Mouse (Mus musculus): Measurements from ENCODE around the gene Tnfrsf25. TPM values are rescaled to one million over a fixed set of nuclear protein-coding genes. Genes with fewer than 3 reads are reported as not detected.

Gene Tnfrsf25
- total RNA-seq, 2 experiments from 2014 or later, result 1.9 TPM

GRCm38 (mm10) chr4:152119396-152120292 lies 3.9 kb downstream of the Tnfrsf25 start:
- peak; percentile 42 to 68 for DNase-seq

GRCm38 (mm10) chr4:152120311-152121182 lies 4.8 kb downstream of the Tnfrsf25 start:
- no peak for DNase-seq
- intact Hi-C loops (cut with DNase I), result no loop called here

More at GRCm38 (mm10) chr4:152119396-152120292, 3.9 kb downstream of the Tnfrsf25 start:
- intact Hi-C loops (cut with DNase I), result no loop called here

GRCm38 (mm10) chr4:152121183-152121505 lies 5.4 kb downstream of the Tnfrsf25 start:
- intact Hi-C loops (cut with DNase I), result no loop called here

GRCm38 (mm10) chr4:152124361-152124961 lies 8.7 kb downstream of the Tnfrsf25 start:
- intact Hi-C loops (cut with DNase I), result no loop called here
- no peak for DNase-seq

More at GRCm38 (mm10) chr4:152121183-152121505, 5.4 kb downstream of the Tnfrsf25 start:
- no peak for DNase-seq

GRCm38 (mm10) chr4:152125161-152126025 lies 9.7 kb downstream of the Tnfrsf25 start:
- intact Hi-C loops (cut with DNase I), result no loop called here

GRCm38 (mm10) chr4:152126026-152126920 lies 10.5 kb downstream of the Tnfrsf25 start:
- intact Hi-C loops (cut with DNase I), result no loop called here
- peak in 1 of 2 experiments; percentile 53 for DNase-seq

More at GRCm38 (mm10) chr4:152125161-152126025, 9.7 kb downstream of the Tnfrsf25 start:
- DNase-seq, result peak; percentile 76 to 83

- intact Hi-C loops (cut with DNase I), result no loop called here
- DNase-seq, result no peak
Measured at GRCm38 (mm10) chr4:152127884-152128283, 12.2 kb downstream of the Tnfrsf25 start.

- no peak for DNase-seq
- intact Hi-C loops (cut with DNase I), result no loop called here
Measured at GRCm38 (mm10) chr4:152128784-152129183, 13.1 kb downstream of the Tnfrsf25 start.

GRCm38 (mm10) chr4:152129395-152129930 lies 13.7 kb downstream of the Tnfrsf25 start:
- DNase-seq, result no peak
- intact Hi-C loops (cut with DNase I), result no loop called here

- peak; percentile 68 to 74 for DNase-seq
- intact Hi-C loops (cut with DNase I), result no loop called here
Measured at GRCm38 (mm10) chr4:152130771-152131653, 15.3 kb downstream of the Tnfrsf25 start.

GRCm38 (mm10) chr4:152131809-152132771 lies 16.4 kb downstream of the Tnfrsf25 start:
- no peak for DNase-seq
- intact Hi-C loops (cut with DNase I), result no loop called here

- no peak for DNase-seq
- intact Hi-C loops (cut with DNase I), result no loop called here
Measured at GRCm38 (mm10) chr4:152132772-152133169, 17.0 kb downstream of the Tnfrsf25 start.

- no peak for DNase-seq
- intact Hi-C loops (cut with DNase I), result no loop called here
Measured at GRCm38 (mm10) chr4:152133213-152133612, 17.5 kb downstream of the Tnfrsf25 start.

GRCm38 (mm10) chr4:152134507-152134906 lies 18.8 kb downstream of the Tnfrsf25 start:
- intact Hi-C loops (cut with DNase I), result no loop called here
- DNase-seq, result peak; percentile 50 to 70

GRCm38 (mm10) chr4:152135363-152135762 lies 19.6 kb downstream of the Tnfrsf25 start:
- DNase-seq, result no peak
- intact Hi-C loops (cut with DNase I), result no loop called here

- DNase-seq, result peak in 1 of 2 experiments; percentile 58
Measured at GRCm38 (mm10) chr4:152136112-152136875, 20.6 kb downstream of the Tnfrsf25 start.

More at GRCm38 (mm10) chr4:152136112-152136875, 20.6 kb downstream of the Tnfrsf25 start:
- intact Hi-C loops (cut with DNase I), result no loop called here
